24 mouse cellular contexts compared by ENCODE assay signal in genomic region chr15:22897724-22898123, GRCm38 (mm10).
DNase-seq lines count a peak whose midpoint lies in the region; ATAC-seq and TF ChIP-seq lines count a peak whose summit lies in the region.
"Had no signal": no experiment of that assay in that cellular context is flagged by ENCODE, and none has a peak within 500 bp of the region (broad histone marks: within the 10 kb centered on the region; RNA-seq: fewer than 3 reads in every experiment).

No protein-coding gene starts in this region.

- TF ChIP-seq CTCF in midbrain, postnatal 0 days (IDR thresholded peaks at IDR 0.05): no peak

- H3K4me1 ChIP-seq in midbrain, postnatal 0 days (ENCODE audit: insufficient read depth, low read length): no peaks in the 10 kb centered on the region
- no peaks in the 10 kb centered on the region for H3K4me1 ChIP-seq in midbrain, embryonic 13.5 days (replicated peaks)
- H3K4me1 ChIP-seq in embryonic facial prominence, embryonic 13.5 days: no peaks in the 10 kb centered on the region
- H3K4me1 ChIP-seq: heart, embryonic 12.5 days; hindbrain, embryonic 12.5 days; limb, embryonic 12.5 days; midbrain, embryonic 10.5 days had no signal

- H3K9ac ChIP-seq in midbrain, postnatal 0 days (replicated peaks; ENCODE audit: low read length, poor library complexity, severe bottlenecking): no peak overlapping the region
- H3K9ac ChIP-seq in midbrain, embryonic 13.5 days (replicated peaks): no peak overlapping the region
- no peak overlapping the region for H3K9ac ChIP-seq in embryonic facial prominence, embryonic 13.5 days
- H3K9ac ChIP-seq: heart, embryonic 12.5 days; hindbrain, embryonic 12.5 days; limb, embryonic 12.5 days; liver, postnatal 0 days had no signal

- no peaks in the 10 kb centered on the region for H3K27me3 ChIP-seq in midbrain, postnatal 0 days (ENCODE audit: insufficient read depth, low read length)
- H3K27me3 ChIP-seq in midbrain, embryonic 13.5 days: no peaks in the 10 kb centered on the region
- H3K27me3 ChIP-seq in embryonic facial prominence, embryonic 13.5 days: no peaks in the 10 kb centered on the region
- H3K27me3 ChIP-seq: heart, embryonic 12.5 days; hindbrain, embryonic 12.5 days; limb, embryonic 12.5 days had no signal

- 58% methylated on average over 4 of the region's 4 CpGs for WGBS in midbrain, postnatal 0 days
- WGBS in midbrain, embryonic 13.5 days: 57% methylated on average over 4 of the region's 4 CpGs
- 29% methylated on average over 4 of the region's 4 CpGs for WGBS in embryonic facial prominence, embryonic 13.5 days

- no peaks in the 10 kb centered on the region for H3K9me3 ChIP-seq in midbrain, postnatal 0 days (ENCODE audit: low read length)
- no peaks in the 10 kb centered on the region for H3K9me3 ChIP-seq in midbrain, embryonic 13.5 days
- H3K9me3 ChIP-seq in embryonic facial prominence, embryonic 13.5 days: no peaks in the 10 kb centered on the region
- H3K9me3 ChIP-seq: heart, embryonic 12.5 days; hindbrain, embryonic 12.5 days; limb, embryonic 12.5 days; midbrain, embryonic 10.5 days had no signal

- H3K4me2 ChIP-seq in midbrain, postnatal 0 days (ENCODE audit: low read depth, low read length, poor library complexity, severe bottlenecking): no peak overlapping the region
- no peak overlapping the region for H3K4me2 ChIP-seq in midbrain, embryonic 13.5 days (replicated peaks)
- H3K4me2 ChIP-seq in embryonic facial prominence, embryonic 13.5 days: peak overlapping the region; percentile 12
- H3K4me2 ChIP-seq: heart, embryonic 12.5 days; hindbrain, embryonic 12.5 days; limb, embryonic 12.5 days; liver, embryonic 11.5 days had no signal

- DNase-seq in frontal cortex, postnatal 25 days (ENCODE audit: low spot score in 2 of 2): no peak
- DNase-seq in midbrain, postnatal 0 days (ENCODE audit: low spot score): peak; percentile 4
- DNase-seq in lung, postnatal 4 days: no peak
- no peak for DNase-seq in urinary bladder, postnatal 14 days (ENCODE audit: low spot score)
- DNase-seq: adrenal gland, adult 2 months; cerebellum, adult 18-20 months; cerebellum, postnatal 25 days; gastrocnemius, postnatal 10 days; heart, postnatal 14 days; kidney, adult 11 months; kidney, postnatal 4 days; liver, postnatal 0 days; right cerebral cortex, postnatal 4 days; thymus, postnatal 25 days had no signal

- H3K36me3 ChIP-seq in midbrain, postnatal 0 days (ENCODE audit: insufficient read depth, low read length): no peaks in the 10 kb centered on the region
- H3K36me3 ChIP-seq in midbrain, embryonic 13.5 days: no peaks in the 10 kb centered on the region
- H3K36me3 ChIP-seq in embryonic facial prominence, embryonic 13.5 days: no peaks in the 10 kb centered on the region
- H3K36me3 ChIP-seq: heart, embryonic 12.5 days; hindbrain, embryonic 12.5 days; limb, embryonic 12.5 days; midbrain, embryonic 10.5 days had no signal

- H3K4me3 ChIP-seq in midbrain, postnatal 0 days (ENCODE audit: low read depth, low read length): no peak overlapping the region
- no peak overlapping the region for H3K4me3 ChIP-seq in midbrain, embryonic 13.5 days (replicated peaks)
- H3K4me3 ChIP-seq in embryonic facial prominence, embryonic 13.5 days: no peak overlapping the region
- H3K4me3 ChIP-seq: erythroblast, embryonic 14.5 days; heart, embryonic 12.5 days; hindbrain, embryonic 12.5 days; limb, embryonic 12.5 days; midbrain, embryonic 10.5 days had no signal

- H3K27ac ChIP-seq in midbrain, postnatal 0 days (ENCODE audit: low read depth, low read length): no peak overlapping the region
- H3K27ac ChIP-seq in midbrain, embryonic 13.5 days: no peak overlapping the region
- H3K27ac ChIP-seq in embryonic facial prominence, embryonic 13.5 days: no peak overlapping the region
- H3K27ac ChIP-seq: hindbrain, embryonic 12.5 days; limb, embryonic 12.5 days; midbrain, embryonic 10.5 days had no signal

- ATAC-seq in frontal cortex, adult (ENCODE audit: low TSS enrichment): peak; percentile 92
- ATAC-seq in midbrain, postnatal 0 days (ENCODE audit: low FRiP score): no peak
- ATAC-seq in midbrain, embryonic 13.5 days: no peak
- ATAC-seq in embryonic facial prominence, embryonic 13.5 days (ENCODE audit: insufficient number of reproducible peaks, insufficient read depth, low FRiP score, low TSS enrichment, low read depth): no peak
- ATAC-seq: liver, postnatal 0 days; lung, postnatal 0 days had no signal
